Mouse (Mus musculus) midbrain, postnatal 0 days (tissue): ENCODE results near the gene Angel2. TPM values are rescaled to one million over a fixed set of nuclear protein-coding genes. Genes with fewer than 3 reads are reported as not detected.

ENCODE experiments used
- ATAC-seq: fragments of 200-750 bp; cut with Nextera tagmentation; 2 replicates; pipeline ENCODE4 v1.8.0; 2017; ENCODE audit warnings: moderate number of reproducible peaks, mild to moderate bottlenecking, moderate TSS enrichment, moderate library complexity; ENCODE audit not compliant: low FRiP score
- DNase-seq: peaks from one replicate; pipeline ENCODE4 v3.0.0-alpha.2; 2015; ENCODE audit warnings: low spot score
- H3K27ac ChIP-seq: fragments of 300-500 bp; sonication (generic); 2 replicates; pipeline ENCODE4 v1.5.1; 2014; ENCODE audit warnings: low read depth, mild to moderate bottlenecking, low read length, mixed read lengths
- H3K27me3 ChIP-seq: fragments of 300-500 bp; sonication (generic); 2 replicates; pipeline ENCODE4 v1.6.1; 2014; ENCODE audit warnings: low read length, control low read depth, mixed read lengths; ENCODE audit not compliant: insufficient read depth
- H3K36me3 ChIP-seq: fragments of 300-500 bp; sonication (generic); 2 replicates; pipeline ENCODE4 v1.6.1; 2014; ENCODE audit warnings: low read length, control low read depth, mixed read lengths; ENCODE audit not compliant: insufficient read depth
- H3K4me1 ChIP-seq: fragments of 300-500 bp; sonication (generic); 2 replicates; pipeline ENCODE4 v1.6.1; 2014; ENCODE audit warnings: mild to moderate bottlenecking, control low read depth, antibody characterized with exemption, low read length, mixed read lengths; ENCODE audit not compliant: insufficient read depth
- H3K4me2 ChIP-seq: fragments of 300-500 bp; sonication (generic); 2 replicates; pipeline ENCODE4 v1.6.1; 2014; ENCODE audit warnings: low read depth, mild to moderate bottlenecking, low read length, mixed read lengths; ENCODE audit not compliant: poor library complexity, severe bottlenecking
- H3K4me3 ChIP-seq: fragments of 300-500 bp; sonication (generic); 2 replicates; pipeline ENCODE4 v1.5.1; 2014; ENCODE audit warnings: low read depth, mild to moderate bottlenecking, low read length, moderate library complexity
- H3K9ac ChIP-seq: fragments of 300-500 bp; sonication (generic); replicated peaks from 2 replicates; pipeline ENCODE4 v1.6.1; 2014; ENCODE audit warnings: mild to moderate bottlenecking, low read length, moderate library complexity, mixed read lengths; ENCODE audit not compliant: poor library complexity, severe bottlenecking
- H3K9me3 ChIP-seq: fragments of 300-500 bp; sonication (generic); 2 replicates; pipeline ENCODE4 v1.6.1; 2016; ENCODE audit warnings: low read length, control low read depth
- CTCF ChIP-seq: IDR thresholded peaks from 2 replicates; pipeline ENCODE4 v1.5.1; 2016; ENCODE audit warnings: antibody characterized with exemption, mild to moderate bottlenecking
- WGBS: fragments of 180-500 bp; shearing (Covaris S2); extraction: QIAGEN DNeasy Blood & Tissue Kit; methylation state at CpG from one replicate; pipeline ENCODE4 v1.1.7; 2014; 5-methylcytosine and 5-hydroxymethylcytosine counted together
- polyA plus RNA-seq: library from polyadenylated mRNA; unstranded; fragments of >200 nt; fragmentation: Nextera tagmentation; extraction: Ambion mirVana; gene quantifications from 2 replicates; pipeline ENCODE4 v1.2.1, GENCODE M21; 2015
- total RNA-seq: library from RNA; depleted of rRNA; stranded (reverse); fragments of >200 nt; gene quantifications from 2 replicates; pipeline ENCODE4 v1.2.3, GENCODE M21; 2014

Gene Angel2
- total and polyA plus RNA-seq, 2 experiments from 2014 or later = 31.4 to 41.6 TPM

- TF ChIP-seq CTCF = no peak
- H3K27ac ChIP-seq = no peak overlapping the region
- DNase-seq (peak; percentile 36), ATAC-seq (no peak)
- 87% methylated on average over 14 of the region's 14 CpGs for WGBS
- H3K36me3 ChIP-seq = peaks cover 35% of the 10 kb centered on the region
- H3K4me2 ChIP-seq = no peak overlapping the region
- no peak overlapping the region for H3K4me3 ChIP-seq
- no peaks in the 10 kb centered on the region for H3K27me3 ChIP-seq
- H3K4me1 ChIP-seq = peaks cover 10% of the 10 kb centered on the region; the same call in 1 of the 2 replicates
- H3K9me3 ChIP-seq = no peaks in the 10 kb centered on the region
- no peak overlapping the region for H3K9ac ChIP-seq
Observed at GRCm38 (mm10) chr1:190971708-190972610, 47.0 kb downstream of the Angel2 start.

GRCm38 (mm10) chr1:190972612-190973192, 47.8 kb downstream of the Angel2 start:
- DNase-seq (peak; percentile 32), ATAC-seq (no peak)
- H3K4me1 ChIP-seq = peaks cover 15% of the 10 kb centered on the region; the same call in 1 of the 2 replicates
- H3K36me3 ChIP-seq = peaks cover 31% of the 10 kb centered on the region
- H3K4me3 ChIP-seq = no peak overlapping the region
- no peak overlapping the region for H3K9ac ChIP-seq
- TF ChIP-seq CTCF = no peak
- 61% methylated on average over 7 of the region's 7 CpGs for WGBS
- H3K27ac ChIP-seq = no peak overlapping the region
- no peaks in the 10 kb centered on the region for H3K9me3 ChIP-seq
- H3K4me2 ChIP-seq = no peak overlapping the region
- H3K27me3 ChIP-seq = no peaks in the 10 kb centered on the region

- H3K4me2 ChIP-seq = no peak overlapping the region
- H3K27me3 ChIP-seq = no peaks in the 10 kb centered on the region
- no peaks in the 10 kb centered on the region for H3K9me3 ChIP-seq
- TF ChIP-seq CTCF = no peak
- H3K36me3 ChIP-seq = peaks cover 27% of the 10 kb centered on the region
- no peak overlapping the region for H3K4me3 ChIP-seq
- 92% methylated on average over 8 of the region's 8 CpGs for WGBS
- H3K9ac ChIP-seq = no peak overlapping the region
- H3K4me1 ChIP-seq = peaks cover 15% of the 10 kb centered on the region; the same call in 1 of the 2 replicates
- H3K27ac ChIP-seq = no peak overlapping the region
- DNase-seq (no peak), ATAC-seq (no peak)
Observed at GRCm38 (mm10) chr1:190974191-190974590, 49.3 kb downstream of the Angel2 start.

- DNase-seq = no peak
- 75% methylated on average over 1 of the region's 1 CpGs for WGBS
- Histone ChIP-seq H3K27me3 (no peaks in the 10 kb centered on the region), H3K9ac (no peak overlapping the region; the same call in 1 of the 2 replicates), H3K9me3 (no peaks in the 10 kb centered on the region), H3K4me3 (no peak overlapping the region), H3K27ac (no peak overlapping the region), H3K36me3 (peaks cover 25% of the 10 kb centered on the region), H3K4me2 (no peak overlapping the region), H3K4me1 (peaks cover 15% of the 10 kb centered on the region; the same call in 1 of the 2 replicates)
- no peak for TF ChIP-seq CTCF
- ATAC-seq = no peak
Observed at GRCm38 (mm10) chr1:190974833-190975232, 49.9 kb downstream of the Angel2 start.

GRCm38 (mm10) chr1:190976887-190977573, 52.1 kb downstream of the Angel2 start:
- ATAC-seq = no peak
- no peaks in the 10 kb centered on the region for H3K9me3 ChIP-seq
- peak overlapping the region; percentile 79 for H3K4me3 ChIP-seq
- peak overlapping the region; percentile 89 for H3K9ac ChIP-seq
- no peak overlapping the region for H3K27ac ChIP-seq
- DNase-seq = peak; percentile 21
- peaks cover 20% of the 10 kb centered on the region for H3K36me3 ChIP-seq
- no peak for TF ChIP-seq CTCF
- no peaks in the 10 kb centered on the region for H3K27me3 ChIP-seq
- WGBS = 38% methylated on average over 11 of the region's 11 CpGs
- peaks cover 15% of the 10 kb centered on the region; the same call in 1 of the 2 replicates for H3K4me1 ChIP-seq
- H3K4me2 ChIP-seq = peak overlapping the region; percentile 75
